Mouse (Mus musculus) testis, postnatal 14 days (tissue): ENCODE data around the gene Snx29.
"Not testable (repeated sequence)": the region's sequence is repeated elsewhere in the genome, so short reads cannot be mapped to it uniquely, and the experiment has no call there.

Source experiments
- DNase-seq: peaks from one replicate; pipeline ENCODE4 v3.0.0; 2021; ENCODE audit warnings: low spot score

Snx29 gene

DNA sequence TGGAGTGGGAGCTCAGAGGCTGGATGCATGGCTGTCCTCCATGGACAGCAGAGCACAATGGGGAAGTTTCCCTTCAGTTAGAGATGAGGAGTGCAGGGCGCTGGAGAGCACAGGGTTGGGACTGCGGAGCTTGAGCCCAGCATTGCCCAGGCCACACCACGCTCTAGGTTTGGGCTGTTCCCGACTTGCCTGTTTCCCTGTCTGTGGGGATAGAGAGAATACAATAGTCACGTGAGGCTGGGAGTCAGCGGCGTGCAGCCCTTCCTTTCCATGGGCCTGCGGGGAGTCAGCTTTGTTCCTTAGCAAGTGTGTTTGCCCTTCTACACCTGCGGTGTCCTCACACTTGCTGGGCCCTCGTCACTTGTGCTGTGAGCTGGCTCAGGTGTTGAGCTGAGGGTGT, 37.2 kb downstream of the Snx29 start:
- DNase-seq = no peak

DNA sequence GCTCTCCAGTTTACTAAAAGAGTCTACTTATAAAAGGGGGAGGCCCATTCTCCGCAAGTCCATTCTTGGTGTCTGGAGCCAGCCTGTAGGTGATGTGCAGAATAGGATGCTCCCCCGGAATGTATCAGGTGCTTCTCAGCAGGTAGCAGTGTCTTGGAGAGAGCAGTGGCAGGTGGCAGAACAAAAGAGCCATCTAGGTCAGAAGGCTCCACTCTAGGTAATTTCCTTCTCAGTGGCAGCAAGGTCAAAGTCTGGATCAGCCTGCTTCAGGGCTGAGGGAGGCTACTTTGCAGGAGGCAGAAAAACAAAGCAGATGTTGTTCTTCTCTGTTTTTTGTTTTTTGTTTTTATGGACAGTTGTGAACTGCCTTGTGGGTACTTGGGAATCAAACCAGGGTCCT, 37.9 kb downstream of the Snx29 start:
- not testable (repeated sequence) for DNase-seq

DNA sequence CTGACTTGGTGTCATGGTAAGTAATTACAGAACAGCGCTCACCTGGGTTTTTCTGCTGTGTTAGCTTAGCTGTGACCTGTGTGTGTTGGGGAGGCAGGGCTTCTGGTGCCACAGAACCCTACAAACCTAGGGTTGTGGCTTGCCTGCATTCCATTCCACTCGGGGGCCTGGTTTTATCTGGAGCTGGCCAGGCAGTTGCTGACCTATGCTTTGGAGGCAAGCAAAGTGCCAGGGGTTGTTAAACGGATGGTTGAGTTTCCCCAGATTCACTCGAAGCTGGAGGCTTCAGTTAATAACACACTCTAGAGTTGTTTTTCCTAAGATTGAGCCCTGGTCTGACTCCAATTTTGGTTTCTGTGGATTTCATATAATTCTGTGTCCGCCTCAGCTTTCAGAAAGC, 42.9 kb downstream of the Snx29 start:
- no peak for DNase-seq

DNA sequence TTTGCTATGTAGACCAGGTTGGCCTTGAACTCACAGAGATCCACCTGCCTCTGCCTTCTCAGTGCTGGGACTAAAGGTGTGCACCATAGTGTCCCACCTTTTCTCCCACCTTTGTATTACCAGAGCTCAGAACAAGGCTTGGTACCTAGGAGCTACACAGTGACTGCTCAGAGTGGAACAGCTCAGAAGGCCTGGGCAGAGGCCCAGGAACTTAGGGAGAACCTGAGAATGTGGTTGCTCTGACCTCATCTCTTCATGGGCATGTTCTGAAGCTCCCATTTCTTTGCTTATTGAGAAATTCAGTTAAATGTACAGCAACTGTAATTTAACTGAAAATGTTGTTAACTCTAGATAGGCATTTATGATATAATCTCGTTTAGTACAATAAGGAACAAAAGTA, 44.1 kb downstream of the Snx29 start:
- no peak for DNase-seq

DNA sequence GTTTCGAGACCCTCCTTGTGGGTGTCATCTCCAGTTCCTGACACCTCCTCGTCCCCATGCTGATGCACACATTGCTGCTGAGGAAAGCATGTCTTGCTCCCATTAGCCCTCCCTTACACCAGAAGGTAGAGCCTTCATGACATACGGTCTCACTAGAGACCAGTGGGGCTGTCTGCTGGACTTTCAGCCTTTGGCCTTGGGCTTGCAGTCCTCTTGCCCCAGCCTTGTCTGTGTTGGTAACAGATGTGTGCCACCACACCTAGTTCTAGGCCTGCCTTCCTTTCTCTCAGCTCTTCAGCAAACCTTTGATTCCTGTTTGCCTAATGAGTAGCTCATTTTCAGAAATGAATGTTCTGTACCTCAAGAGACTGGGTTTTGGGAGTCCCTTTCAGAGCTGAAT, 45.7 kb downstream of the Snx29 start:
- no peak for DNase-seq

DNA sequence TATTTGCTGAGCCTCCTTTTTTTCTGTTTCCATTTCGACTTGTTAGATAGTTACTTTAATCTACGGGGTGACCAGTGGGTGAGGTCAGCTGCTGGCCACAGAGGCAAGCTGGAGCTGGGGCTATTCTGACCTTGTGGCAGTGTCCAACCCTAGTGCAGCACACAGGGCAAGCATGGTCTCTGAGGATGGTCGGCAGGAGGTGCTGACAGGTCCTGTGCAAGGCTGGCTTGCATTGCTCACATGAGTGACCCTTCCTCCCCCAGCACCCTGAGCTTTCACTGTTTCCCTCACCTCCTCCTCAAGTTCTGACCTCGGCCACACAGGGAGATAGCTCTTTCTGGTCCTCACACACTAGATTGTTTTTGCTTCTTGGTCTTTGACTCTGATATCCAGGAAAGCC, 46.5 kb downstream of the Snx29 start:
- no peak for DNase-seq

DNA sequence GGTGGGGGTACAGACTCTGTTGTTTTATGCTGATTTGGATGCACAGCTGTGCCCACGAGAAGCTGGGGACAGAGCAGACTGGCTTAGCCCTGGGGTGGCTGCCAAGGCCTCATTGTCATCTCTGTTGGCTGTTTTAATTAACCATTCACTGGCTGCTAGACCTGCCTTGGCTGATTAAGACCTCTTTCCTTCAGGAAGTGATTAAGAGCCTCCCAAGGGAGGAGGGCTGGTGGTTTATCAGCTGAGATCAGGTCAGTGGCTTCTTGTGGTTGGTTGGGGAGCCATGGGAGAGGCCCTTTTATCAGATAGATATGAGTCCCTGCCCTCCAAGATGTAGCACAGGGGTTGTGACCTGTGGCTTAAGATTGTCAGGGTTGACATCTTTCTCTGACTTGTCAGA, 46.9 kb downstream of the Snx29 start:
- DNase-seq = no peak

DNA sequence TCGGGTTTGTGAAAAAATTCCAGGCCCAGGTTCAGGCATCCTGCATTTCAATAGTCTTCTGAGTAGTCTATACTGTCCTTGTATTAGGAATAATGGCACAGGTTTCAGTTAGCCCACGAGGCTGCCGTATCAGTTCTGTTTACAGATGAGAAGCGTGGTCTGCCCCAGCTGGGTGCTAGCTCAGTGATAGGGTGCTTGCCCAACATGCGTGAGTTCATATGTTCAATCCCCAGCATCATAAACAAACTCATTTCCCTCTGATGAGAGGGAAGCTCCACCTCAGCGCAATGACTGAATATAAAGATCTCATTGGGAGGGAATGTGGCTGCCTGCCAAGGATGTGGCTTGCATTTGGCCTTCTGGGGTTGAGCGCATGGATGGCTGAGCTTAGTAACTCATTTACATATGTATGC, 47.4 kb downstream of the Snx29 start:
- no peak for DNase-seq

DNA sequence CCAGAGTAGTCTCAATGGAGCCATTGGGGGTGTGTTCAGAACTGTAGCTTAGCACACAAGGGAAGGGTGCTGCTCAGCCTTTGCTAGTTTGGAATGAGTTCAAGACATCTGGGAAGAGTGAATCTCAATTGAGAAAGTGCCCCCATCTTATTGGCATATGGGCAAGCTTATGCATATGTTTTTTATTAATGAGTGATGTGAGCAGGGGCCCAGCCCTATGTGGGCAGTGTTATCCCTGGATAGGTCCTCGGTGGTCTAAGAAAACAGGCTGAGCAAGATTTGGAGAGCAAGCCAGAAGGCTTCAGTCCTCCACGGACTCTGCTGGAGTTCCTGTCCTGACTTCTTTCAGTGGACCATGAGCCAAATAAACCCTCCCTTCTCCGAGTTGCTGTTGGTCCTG, 56.6 kb downstream of the Snx29 start:
- DNase-seq = no peak

DNA sequence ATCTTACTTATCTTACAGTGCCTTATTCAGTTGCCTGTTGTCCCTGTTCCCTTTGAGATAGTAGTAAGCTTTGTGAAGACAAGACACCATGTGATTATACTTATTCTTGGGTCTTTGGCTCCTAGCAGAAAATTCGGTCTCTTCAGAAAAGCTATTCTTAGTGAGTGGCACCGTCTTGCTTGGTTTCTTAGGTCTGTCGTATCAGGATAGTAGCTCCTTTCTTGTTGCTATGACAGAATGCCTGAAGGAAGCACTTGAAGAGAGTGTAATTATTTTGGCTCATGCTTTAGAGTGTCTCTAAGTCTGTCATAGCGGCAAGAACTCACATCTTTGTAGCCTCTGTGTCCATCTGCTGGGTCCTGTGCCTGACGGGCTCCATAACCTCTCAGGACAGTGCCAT, 57.3 kb downstream of the Snx29 start:
- DNase-seq = no peak

DNA sequence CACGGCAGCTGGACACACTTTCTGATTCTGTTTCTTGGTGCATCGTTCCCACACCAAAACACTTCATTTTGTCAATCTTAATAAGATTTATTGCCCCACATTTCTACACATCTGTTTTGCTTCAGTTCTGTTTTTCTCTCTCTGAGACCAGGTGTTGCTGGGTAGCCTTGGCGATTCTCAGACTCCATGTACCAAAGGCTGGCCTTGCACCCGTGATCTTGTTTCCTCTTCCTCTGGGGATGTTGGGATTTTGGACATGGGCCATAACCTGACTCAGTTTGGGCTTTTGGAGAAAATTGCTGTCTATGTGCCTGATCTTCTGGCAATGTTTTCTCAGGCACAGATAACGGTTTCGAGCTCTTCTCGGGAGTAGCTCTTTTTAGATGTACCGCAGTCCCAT, 58.2 kb downstream of the Snx29 start:
- no peak for DNase-seq

DNA sequence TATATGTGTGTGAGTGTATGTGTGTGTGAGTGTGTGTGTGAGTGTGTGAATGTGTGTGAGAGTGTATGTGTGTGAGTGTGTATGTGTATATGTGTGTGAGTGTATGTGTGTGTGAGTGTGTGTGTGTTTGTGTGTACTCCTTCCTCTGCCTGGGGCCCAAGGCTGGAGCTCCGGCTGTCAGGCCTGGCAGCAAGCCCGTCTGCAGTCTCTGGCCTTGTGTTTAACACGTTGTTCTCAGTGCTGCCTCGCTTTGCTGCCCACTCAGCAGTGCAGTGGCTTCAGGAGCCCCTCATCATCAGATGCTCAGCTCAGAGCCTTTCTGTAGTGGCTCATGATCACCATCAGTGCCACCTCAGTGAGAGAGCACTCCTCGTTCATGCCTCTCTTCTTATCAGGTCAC, 61.7 kb downstream of the Snx29 start:
- peak; percentile 47 for DNase-seq

DNA sequence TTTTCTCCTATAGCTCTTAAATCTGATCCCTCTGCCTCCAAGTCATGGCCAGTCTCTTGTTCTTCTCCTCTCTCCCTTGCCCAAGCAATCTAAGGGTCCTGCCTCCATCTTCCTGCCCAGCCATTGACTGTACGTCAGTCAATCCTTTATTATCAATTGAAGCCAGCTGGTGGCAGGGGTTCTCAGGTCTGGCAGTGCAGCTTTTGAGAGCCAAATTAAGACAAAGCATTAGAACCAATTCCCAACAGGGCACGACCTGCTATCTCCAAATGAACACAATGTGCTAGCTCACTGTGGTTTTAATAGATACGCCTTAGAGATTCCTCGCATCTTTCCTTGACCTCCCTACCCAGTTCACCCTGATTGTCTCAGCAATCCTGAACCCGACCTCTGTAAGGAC, 62.4 kb downstream of the Snx29 start:
- peak; percentile 19 for DNase-seq

DNA sequence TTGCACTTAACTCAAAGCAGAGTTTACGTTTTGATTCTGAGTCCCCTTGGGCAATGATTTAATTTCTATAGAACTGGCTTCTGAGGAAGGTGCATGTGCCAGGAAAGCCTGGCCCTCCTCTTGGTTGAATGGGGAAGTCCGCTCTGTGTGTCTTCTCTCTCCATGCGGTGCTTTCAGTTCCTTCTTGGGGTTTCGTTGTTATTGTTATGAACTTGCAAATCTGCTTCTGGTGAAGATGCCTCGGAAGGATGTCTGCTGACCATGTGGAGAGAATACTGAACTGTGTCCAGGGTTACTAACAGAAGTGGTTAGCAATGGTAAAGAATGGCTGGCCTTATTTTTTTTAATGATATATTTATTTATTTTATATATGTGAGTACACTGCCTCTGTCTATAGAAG, 63.1 kb downstream of the Snx29 start:
- no peak for DNase-seq

DNA sequence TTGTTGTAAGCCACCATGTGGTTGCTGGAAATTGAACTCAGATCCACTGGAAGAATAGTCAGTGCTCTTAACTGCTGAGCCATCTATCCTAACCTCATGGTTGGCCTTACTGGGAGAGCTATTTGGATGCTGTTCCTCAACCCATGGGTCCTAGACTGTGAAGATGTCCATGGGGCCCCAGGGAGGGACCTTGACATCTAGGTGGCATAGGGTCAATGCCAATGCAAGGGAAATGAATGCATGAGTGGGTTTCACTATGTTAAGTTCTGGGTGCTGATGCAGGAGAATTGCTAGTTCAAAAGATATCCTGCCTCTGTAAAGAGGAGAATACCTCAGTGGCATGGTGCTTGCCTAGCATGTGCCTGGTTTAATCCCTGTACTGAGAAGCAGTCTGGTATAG, 63.5 kb downstream of the Snx29 start:
- no peak for DNase-seq

DNA sequence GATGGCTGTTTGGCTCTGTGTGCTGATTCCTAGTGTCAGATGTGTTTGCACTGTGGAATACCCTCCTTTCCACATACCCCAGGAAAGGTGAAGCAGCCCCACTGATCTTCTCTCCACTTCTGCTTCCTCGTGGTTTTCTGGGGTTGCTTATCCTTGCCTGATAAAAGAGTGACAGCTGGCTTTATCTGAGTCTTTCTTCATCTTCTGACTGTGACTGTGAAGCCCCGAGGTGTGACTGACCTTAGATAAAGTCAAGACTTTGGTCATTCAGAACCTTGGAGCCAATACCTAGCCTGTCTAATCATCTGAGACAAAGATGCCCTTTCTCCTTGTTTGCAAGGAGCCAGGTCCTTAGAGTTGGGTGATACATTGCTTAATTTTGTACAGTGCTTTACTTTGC, 65.4 kb downstream of the Snx29 start:
- no peak for DNase-seq

DNA sequence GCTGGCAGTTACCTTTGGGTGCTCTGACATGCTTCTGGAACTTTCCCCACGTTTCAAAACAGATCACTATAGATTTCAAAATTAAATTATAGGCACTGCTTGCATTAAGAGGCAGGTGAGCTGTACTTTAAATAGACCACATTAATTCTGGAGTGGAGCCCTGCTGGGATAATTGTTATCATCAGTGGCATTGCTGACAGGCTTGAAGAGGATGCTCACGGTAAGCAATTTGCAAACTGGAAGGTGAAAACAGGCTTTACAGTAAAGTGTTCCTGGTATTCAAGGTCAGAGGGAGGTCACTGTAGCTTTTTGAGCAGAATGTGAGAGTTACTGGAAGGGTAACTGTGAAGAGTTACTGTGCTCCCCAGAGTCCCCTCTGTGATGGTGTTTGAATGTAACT, 66.6 kb downstream of the Snx29 start:
- no peak for DNase-seq

DNA sequence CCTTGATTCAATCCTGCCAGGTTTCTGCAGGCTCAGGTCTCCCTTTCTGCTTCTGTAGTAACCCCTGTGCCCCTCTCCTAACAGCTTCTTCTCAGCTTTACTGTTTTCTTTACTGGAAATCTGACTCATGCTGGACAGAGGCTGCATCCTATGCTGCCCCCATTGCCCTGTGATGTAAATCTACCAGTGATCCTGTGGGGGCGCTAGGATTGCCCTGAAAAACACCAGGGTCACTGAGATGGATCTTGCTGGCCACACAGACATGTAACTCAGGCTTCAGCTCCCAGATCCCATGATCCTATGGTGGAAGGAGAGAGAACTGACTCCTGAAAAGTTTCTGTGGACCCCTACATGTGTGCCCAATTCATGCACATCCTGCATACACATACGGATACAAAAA, 73.9 kb downstream of the Snx29 start:
- no peak for DNase-seq

DNA sequence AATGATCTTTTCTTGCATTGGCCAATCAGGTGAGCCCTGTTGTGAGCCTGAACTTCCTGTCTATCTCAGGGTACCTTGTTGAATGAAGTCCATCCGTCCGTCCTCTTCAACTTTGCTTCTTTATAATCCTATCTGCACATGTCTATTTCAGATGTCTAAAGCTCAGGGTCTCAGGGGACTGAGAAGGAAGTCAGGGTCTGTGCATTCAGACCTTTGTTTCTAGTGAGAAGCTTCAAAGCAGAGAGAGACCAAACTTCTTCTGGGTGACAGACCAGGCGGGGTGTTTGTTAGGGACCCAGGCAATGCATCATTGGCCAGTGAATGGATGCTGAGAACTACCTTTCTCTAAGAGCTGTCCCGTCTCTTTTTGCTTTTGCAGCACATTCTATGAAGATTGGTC, 76.7 kb downstream of the Snx29 start:
- no peak for DNase-seq

DNA sequence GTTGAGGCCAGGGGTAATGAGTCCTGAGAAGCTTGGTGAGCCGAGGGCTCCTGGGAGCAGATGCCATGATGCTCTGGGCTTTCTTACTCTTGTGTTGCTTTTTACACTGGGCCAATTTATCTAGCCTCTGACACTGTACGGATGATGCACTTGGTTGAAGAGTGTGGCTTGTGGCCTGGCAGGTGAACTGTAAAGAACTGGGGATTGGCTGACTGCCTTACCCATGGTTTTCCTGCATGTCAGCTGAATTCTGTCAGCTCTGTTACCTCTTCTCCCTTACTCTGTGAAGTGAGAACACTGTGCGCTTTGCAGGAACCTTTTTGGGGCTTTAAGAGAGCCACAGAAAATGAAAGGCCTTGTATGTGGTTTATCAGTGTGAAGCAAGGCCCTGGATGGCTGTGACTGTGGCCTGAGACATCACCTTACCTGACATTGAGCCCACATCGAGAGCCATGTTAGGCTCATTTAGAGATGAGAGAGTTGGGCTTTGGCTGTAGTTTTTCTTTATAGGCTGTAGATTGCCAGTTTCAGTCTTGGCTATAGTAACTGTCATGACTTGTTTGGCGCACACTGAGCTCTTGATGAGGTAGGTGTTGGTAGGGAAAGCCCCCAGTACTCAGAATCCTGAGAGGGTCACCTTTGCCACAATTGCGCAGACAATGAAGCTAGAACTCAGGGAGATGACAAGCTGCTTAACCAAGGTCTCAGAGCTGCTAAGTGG, 77.3 kb downstream of the Snx29 start:
- DNase-seq = no peak

DNA sequence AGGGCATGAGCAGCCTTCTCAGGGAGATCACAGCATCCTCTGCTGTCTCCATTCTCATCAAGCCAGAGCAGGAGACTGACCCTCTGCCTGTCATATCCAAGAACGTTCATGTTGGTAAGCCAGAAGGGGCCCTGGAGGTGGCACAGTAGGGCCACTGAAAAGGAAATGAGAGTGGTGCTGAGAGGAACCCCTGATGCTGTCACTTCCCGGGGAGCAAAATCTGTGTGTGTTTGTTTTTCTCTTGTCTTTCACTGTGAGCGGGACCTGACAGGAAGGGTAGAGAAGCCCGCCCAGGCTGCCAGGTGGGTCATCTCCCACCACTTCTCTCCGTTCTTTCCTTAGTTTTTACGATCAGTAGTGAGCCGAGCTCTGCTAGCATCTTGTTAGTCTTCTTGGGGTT, 78.2 kb downstream of the Snx29 start:
- no peak for DNase-seq

DNA sequence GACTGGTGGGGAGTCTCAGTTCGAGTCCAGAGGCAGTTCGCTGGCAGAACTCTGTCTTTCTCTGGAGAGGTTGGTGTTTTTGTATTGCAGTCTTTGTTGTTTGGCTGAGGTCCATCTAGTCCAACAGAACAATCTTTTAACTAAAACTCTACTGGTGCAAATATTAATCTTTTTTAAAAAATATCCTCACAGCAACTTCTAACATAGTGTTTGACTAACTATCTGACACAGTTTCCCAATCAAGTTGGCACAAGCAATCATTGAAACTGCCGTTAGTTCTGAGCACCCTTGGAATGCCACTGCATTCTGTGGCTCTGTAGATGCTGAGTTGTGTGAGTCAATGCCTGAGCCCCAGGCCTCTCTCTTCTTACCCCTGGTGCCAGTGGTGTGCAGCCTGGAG, 82.5 kb downstream of the Snx29 start:
- no peak for DNase-seq

DNA sequence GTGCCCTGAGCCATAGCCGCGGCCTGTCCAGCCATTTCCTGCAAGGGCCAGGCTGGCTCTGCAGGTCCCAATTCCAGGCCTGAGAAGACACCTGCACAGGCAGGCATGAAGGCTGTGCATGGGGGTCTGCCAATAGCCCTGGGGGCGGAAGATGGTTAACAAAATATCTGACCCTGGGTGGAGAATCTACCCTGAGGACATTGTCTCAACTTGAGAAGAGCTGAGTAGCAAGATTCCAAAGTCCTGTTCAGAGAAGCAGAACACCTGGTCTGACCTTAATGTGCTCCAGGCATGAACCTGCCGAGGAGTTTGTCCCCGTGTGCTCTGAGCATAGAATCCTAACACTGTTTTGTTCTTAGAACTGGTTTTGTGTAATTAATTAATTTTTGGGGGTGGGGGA, 83.5 kb downstream of the Snx29 start:
- DNase-seq = no peak

DNA sequence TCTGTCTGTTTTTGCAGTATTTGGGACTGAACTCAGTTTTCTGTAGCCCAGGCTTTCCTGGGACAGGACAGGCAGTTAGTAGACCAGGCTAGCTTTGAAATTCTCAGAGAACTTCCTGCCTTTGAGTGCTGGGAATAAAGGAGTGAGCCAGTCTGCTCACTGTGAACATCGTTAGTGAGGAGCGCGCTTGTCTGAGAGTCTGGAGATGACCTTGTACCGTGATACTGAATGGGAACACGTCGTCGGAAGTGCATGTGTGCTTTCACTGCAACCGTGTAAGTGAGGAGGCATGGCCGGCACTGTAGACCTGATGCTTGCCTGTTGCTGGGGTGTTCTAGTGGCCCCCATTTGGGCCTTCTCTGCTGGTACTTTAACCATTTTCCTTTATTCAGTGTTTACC, 83.9 kb downstream of the Snx29 start:
- DNase-seq = no peak
